Mouse (Mus musculus) megakaryocyte, embryonic 14.5 days (primary cell): ENCODE results near the gene Uck2. TPM values are rescaled to one million over a fixed set of nuclear protein-coding genes. Genes with fewer than 3 reads are reported as not detected.
A peak's percentile ranks its signal among the peaks of the same experiment; 100 is the strongest.

Experiments
- H3K27me3 ChIP-seq: replicated peaks from 2 replicates; pipeline ENCODE3; 2012; ENCODE audit warnings: inconsistent platforms
- H3K36me3 ChIP-seq: replicated peaks from 2 replicates; pipeline ENCODE3; 2012; ENCODE audit warnings: low read length, inconsistent platforms, mixed read lengths
- H3K4me1 ChIP-seq: 2 replicates; pipeline ENCODE4 v1.6.1; 2012; ENCODE audit warnings: inconsistent platforms
- H3K4me3 ChIP-seq: replicated peaks from 2 replicates; pipeline ENCODE3; 2012; ENCODE audit warnings: moderate library complexity, mild to moderate bottlenecking, inconsistent platforms
- H3K9me3 ChIP-seq: 2 replicates; pipeline ENCODE4 v1.6.1; 2012; ENCODE audit warnings: inconsistent platforms
- FLI1 ChIP-seq: IDR thresholded peaks from 2 replicates; pipeline ENCODE4 v1.6.1; 2012; ENCODE audit warnings: low read length, inconsistent platforms, mixed read lengths
- GATA1 ChIP-seq: IDR thresholded peaks from 3 replicates; pipeline ENCODE4 v1.6.1; 2012; ENCODE audit warnings: mixed read lengths, low read length, inconsistent platforms, borderline replicate concordance
- polyA plus RNA-seq: library from polyadenylated mRNA; stranded (reverse); fragments of >175 nt; gene quantifications from 2 replicates; pipeline ENCODE4 v1.2.3, GENCODE M21; 2012; ENCODE audit warnings: low replicate concordance; ENCODE audit not compliant: insufficient read depth

Gene Uck2
- polyA plus RNA-seq, 1 experiment, result 367 TPM

DNA sequence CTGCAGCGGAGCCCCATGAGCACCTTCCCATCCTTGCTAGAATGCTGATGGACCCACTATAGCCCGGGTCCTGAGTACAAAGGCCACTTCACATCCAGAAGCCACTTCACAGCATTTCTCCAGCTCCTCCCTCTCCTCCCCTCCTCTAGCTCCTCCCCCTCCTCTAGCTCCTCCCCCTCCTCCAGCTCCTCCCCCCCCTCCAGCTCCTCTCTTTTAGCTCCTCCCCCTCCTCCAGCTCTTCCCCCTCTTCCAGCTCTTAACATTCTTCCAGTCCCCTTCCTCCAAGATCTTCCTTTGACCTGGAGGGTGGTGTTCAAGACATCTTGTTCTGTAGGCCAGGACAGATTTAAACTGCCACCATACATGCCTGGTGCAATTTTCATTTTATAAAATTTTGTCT lies 15.0 kb upstream of the Uck2 start:
- no peak overlapping the region for H3K4me3 ChIP-seq
- peaks cover 3% of the 10 kb centered on the region for H3K27me3 ChIP-seq
- no peaks in the 10 kb centered on the region for H3K36me3 ChIP-seq
- TF ChIP-seq FLI1, result no peak
- TF ChIP-seq GATA1, result no peak
- peaks cover 22% of the 10 kb centered on the region for H3K4me1 ChIP-seq
- H3K9me3 ChIP-seq, result no peaks in the 10 kb centered on the region

DNA sequence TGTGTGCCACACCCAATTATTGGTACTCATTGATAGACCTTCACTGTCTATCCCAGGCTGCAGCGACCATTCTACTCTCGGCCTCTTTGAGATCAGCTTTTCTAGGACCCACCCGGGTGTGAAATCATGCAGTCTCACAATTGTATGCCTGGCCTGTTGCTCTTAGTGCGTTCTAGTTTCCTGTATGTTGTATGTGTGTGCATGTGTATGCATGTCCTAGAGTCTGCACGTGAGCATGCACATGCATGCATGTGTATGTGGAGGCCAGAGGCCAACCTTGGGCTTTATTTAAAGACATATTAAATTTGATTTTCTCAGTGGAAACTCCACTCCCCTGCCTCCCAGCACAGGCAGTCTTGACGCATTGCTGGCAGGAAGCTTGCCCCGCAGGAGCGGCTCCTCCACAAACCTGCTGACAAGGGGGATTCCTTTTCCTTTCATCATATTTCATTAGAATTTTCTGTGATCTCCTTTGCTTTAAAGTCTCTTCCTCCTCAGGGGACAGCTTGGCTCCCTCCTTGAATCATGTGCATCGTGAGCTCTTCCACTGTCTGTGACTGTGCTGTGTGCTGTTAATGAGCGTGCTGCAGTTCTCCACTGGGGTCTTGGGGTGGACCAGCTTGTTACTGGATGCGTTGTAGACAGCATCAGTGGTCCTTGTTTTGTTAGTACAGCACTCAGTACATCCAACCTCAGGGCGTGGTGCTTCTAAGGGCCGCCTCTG lies 10.7 kb upstream of the Uck2 start:
- TF ChIP-seq FLI1 (no peak), GATA1 (no peak)
- H3K36me3 ChIP-seq, result no peaks in the 10 kb centered on the region
- H3K4me1 ChIP-seq, result peaks cover 27% of the 10 kb centered on the region
- H3K27me3 ChIP-seq, result peaks cover 3% of the 10 kb centered on the region
- H3K4me3 ChIP-seq, result no peak overlapping the region
- H3K9me3 ChIP-seq, result no peaks in the 10 kb centered on the region

DNA sequence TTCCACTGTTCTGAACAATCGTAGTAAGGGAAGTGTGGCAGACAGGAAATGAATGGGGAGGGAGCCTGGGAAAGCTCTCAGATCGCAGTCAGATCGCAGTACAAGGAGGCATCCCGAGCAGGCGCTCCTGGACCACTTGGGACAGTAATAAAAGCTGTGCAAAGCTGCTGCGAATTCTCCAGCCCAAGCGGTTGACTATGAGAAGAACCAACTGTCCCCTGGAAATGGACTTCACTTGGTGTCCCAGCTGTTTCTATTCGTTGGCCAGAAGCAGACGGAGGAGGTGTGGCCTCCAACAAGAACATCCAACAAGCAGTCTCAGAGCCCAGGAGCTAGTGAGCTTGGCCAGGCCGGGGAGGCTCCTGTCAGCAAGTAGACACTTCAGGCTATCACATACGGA lies 7.3 kb upstream of the Uck2 start:
- peaks cover 47% of the 10 kb centered on the region for H3K4me1 ChIP-seq
- H3K36me3 ChIP-seq, result no peaks in the 10 kb centered on the region
- H3K4me3 ChIP-seq, result no peak overlapping the region
- H3K9me3 ChIP-seq, result no peaks in the 10 kb centered on the region
- H3K27me3 ChIP-seq, result peaks cover 3% of the 10 kb centered on the region
- TF ChIP-seq FLI1, result no peak
- no peak for TF ChIP-seq GATA1

DNA sequence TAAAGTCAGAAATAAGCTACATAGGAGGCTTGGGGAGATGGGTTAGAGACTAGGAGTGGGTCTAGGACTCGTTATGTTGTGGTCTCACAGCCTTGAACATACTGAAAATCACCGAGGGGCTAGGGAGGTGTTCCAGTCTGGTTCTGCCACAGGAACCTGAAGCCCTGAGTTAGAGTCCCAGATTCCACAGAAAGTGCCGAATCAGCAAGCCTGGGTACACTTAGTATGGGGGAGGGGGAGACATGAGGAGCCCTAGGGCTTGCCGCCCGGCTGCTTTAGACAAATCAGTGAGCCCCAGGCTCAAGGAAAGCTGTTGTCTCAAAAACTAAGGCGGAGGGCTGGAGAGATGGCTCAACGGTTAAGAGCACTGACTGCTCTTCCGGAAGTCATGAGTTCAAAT lies 6.5 kb upstream of the Uck2 start:
- H3K4me1 ChIP-seq, result peaks cover 55% of the 10 kb centered on the region
- no peaks in the 10 kb centered on the region for H3K36me3 ChIP-seq
- no peaks in the 10 kb centered on the region for H3K9me3 ChIP-seq
- TF ChIP-seq FLI1 (no peak), GATA1 (no peak)
- no peak overlapping the region for H3K4me3 ChIP-seq
- H3K27me3 ChIP-seq, result peaks cover 3% of the 10 kb centered on the region

DNA sequence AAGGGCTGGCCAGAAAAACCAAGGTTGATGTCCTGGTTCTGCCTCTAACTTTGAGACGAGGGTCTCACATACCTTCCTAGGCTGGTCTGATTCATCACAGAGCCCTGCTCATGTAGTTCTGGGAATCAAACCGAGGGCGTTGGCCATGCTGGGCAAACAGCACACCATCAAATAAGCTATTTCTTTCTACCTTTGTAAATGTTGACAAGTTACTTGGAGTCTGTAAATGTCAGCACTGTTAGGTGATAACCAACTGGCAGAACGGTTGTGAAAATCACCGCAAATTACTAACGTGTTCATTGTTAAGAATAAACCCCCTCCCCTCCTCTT lies 5.1 kb upstream of the Uck2 start:
- no peak overlapping the region for H3K4me3 ChIP-seq
- H3K27me3 ChIP-seq, result no peaks in the 10 kb centered on the region
- H3K9me3 ChIP-seq, result no peaks in the 10 kb centered on the region
- no peak for TF ChIP-seq GATA1
- no peak for TF ChIP-seq FLI1
- peaks cover 67% of the 10 kb centered on the region for H3K4me1 ChIP-seq
- H3K36me3 ChIP-seq, result no peaks in the 10 kb centered on the region

DNA sequence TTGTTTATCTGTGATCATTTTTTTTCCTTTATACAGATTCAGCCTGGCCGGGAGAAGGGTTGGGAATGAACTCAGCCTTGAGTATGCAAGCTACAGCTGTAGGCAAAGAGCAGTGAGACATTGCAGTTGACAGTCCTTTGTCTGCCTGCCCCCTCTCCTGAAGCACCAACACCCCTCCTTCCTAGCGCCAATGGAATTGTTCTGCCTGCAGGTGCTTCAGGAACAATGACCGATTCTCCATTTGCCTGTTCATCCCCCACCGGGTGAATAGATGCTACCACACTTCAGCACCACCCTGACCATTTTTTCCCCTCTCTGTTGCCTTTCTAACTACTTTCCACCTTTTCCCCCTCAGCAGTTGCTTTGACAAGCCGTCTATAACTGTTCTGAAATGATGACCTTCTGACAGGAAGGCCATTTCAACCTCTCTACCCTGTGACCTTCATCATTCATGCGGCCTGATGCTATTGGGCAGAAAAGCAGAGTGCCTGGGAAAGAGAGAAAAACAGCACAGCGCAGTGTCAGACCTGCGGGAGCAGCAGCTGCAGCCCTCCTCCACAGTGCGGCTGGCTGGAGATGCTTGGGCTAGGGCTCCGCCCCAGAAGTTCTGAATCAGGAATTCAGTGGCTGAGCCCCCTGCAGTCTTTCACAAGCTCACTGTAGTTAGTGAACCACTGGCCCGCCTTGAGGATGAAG lies 4.6 kb upstream of the Uck2 start:
- Histone ChIP-seq H3K36me3 (no peaks in the 10 kb centered on the region), H3K4me1 (peaks cover 68% of the 10 kb centered on the region), H3K9me3 (no peaks in the 10 kb centered on the region), H3K27me3 (no peaks in the 10 kb centered on the region), H3K4me3 (peak overlapping the region; percentile 77)
- TF ChIP-seq FLI1 (no peak), GATA1 (no peak)

DNA sequence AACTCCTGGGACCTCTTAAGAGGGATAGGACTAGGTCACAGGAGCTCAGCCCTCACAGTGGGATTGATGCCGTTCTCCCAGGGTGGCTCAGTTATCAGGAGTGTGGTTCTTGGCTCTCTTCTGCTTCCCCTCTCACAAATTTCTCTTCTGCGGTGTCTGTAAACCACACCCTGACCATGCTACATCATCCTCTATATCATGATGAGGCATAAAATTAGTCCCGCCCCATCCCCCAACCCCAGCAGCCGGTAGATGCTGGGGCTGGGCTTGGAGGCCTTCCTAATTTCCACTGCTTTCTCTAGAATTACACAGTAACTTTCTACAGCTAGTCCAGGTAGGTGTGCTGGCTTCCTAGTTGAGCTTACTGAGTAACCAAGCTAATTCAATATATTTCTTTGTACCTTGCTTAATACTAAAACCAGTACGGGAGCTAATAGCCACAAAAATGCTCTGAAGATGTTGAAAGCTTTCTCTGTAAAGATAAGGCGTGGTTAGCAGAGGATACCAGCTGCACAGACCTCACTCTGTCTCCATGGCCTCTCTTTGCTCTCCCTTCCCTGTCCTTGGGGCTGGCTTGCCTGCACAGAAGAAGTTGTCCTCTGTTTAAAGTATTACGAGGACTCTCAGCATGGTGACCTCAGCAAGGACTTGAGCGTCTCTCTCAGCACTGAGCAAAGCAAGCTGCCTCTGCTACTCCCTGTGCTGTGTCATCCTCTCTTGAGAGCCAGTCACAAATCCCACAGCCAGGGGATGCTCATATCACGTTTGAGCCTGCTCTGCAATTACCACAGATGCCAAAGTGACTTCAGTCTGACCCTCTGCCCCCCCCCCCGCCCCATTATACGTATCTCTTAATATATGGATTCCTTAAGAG lies 3.8 kb upstream of the Uck2 start:
- Histone ChIP-seq H3K36me3 (no peaks in the 10 kb centered on the region), H3K4me3 (peak overlapping the region; percentile 90), H3K9me3 (no peaks in the 10 kb centered on the region), H3K27me3 (no peaks in the 10 kb centered on the region), H3K4me1 (peaks cover 68% of the 10 kb centered on the region)
- TF ChIP-seq GATA1 (no peak), FLI1 (no peak)

DNA sequence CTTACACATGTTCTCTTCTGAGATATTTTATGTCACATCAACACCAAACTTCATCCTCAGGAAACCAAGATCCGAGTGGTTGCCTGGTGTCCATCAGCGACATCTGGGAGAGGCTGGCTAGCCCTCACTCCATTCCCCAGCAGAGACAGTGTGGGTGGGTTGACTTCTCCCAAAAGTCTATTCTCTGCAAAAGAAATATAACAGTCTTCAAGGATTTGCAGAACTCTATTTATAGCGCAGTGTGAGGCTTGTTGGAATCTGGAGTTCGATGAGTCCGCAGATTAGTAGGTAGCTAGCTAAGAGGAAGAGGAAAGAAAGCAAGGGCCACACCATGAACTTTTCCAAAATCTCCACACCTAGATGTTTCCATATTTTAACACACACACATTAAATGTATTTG lies 2.0 kb upstream of the Uck2 start:
- H3K27me3 ChIP-seq, result no peaks in the 10 kb centered on the region
- TF ChIP-seq GATA1 (no peak), FLI1 (no peak)
- peaks cover 70% of the 10 kb centered on the region for H3K4me1 ChIP-seq
- H3K4me3 ChIP-seq, result peak overlapping the region; percentile 5
- H3K36me3 ChIP-seq, result no peaks in the 10 kb centered on the region
- H3K9me3 ChIP-seq, result no peaks in the 10 kb centered on the region

DNA sequence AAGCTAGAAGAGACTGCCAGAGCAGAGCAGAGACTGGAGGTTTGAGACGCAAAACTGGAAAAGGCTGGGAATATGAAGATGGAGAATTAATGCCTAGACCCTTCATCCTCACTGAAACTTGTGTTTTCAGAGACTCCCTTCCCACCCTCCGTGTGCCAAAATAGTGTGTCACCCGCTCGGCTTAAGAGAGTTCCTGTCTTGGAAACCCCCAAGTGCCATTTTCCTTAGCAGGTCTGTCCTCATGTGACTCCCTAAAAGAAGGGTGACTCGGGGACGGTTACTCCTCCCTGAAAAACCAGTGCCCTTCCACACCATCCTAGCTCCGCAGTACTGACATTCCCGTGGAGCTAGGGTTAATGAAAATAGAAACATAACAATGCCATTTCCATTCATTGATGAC lies 236 bp upstream of the Uck2 start:
- Histone ChIP-seq H3K4me1 (peaks cover 77% of the 10 kb centered on the region), H3K36me3 (peaks cover 3% of the 10 kb centered on the region), H3K4me3 (peak overlapping the region; percentile 98), H3K27me3 (no peaks in the 10 kb centered on the region), H3K9me3 (no peaks in the 10 kb centered on the region)
- no peak for TF ChIP-seq GATA1
- TF ChIP-seq FLI1, result no peak

DNA sequence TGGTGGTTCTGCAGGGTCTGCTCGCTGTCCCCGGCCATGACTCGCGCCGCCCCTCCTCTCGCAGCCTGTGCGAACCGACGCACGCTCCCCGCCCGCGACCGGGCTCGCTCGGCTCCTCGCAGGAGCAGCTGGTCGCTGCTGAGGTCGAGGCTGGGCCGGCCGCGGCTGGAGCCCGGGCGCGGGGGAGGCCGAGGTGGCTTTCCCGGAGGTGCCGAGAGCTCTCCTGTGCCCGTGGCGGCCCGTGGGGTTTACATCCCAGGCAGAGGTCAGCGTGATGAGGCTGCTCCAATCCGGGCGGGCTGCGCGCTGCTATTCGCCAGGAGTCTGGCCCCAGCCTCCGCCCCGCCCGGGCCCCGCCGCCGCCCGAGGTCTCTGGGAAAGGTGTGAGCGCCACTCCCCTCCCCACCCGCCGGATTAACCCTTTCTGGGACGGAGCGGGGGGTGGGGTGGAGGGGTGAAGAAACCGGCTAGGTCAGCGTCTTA lies 242 bp downstream of the Uck2 start:
- Histone ChIP-seq H3K36me3 (peaks cover 8% of the 10 kb centered on the region), H3K4me1 (peaks cover 77% of the 10 kb centered on the region), H3K27me3 (no peaks in the 10 kb centered on the region), H3K9me3 (no peaks in the 10 kb centered on the region), H3K4me3 (peak overlapping the region; percentile 98)
- TF ChIP-seq FLI1, result no peak
- TF ChIP-seq GATA1, result no peak
